Mouse (Mus musculus) lung, postnatal 36 days (tissue): Measurements from ENCODE around the gene Erlin1.

Experiments
- DNase-seq: peaks from one replicate; pipeline ENCODE4 v3.0.0; 2022; ENCODE audit warnings: mixed read lengths

The Erlin1 gene

GRCm38 (mm10) chr19:44069121-44069913 lies at the start of gene Erlin1:
Erlin1 (minus strand) TSS chr19:44069785.
- DNase-seq: peak; percentile 92

- no peak for DNase-seq
Observed at GRCm38 (mm10) chr19:44117793-44118192, 48.2 kb upstream of the Erlin1 start.

- no peak for DNase-seq
Observed at GRCm38 (mm10) chr19:44111706-44112105, 42.1 kb upstream of the Erlin1 start.

GRCm38 (mm10) chr19:44110356-44110755 lies 40.8 kb upstream of the Erlin1 start:
- DNase-seq: no peak

- DNase-seq: peak; percentile 49
Observed at GRCm38 (mm10) chr19:44108996-44109395, 39.4 kb upstream of the Erlin1 start.

- no peak for DNase-seq
Observed at GRCm38 (mm10) chr19:44107661-44108521, 38.3 kb upstream of the Erlin1 start.

GRCm38 (mm10) chr19:44106831-44107660 lies 37.5 kb upstream of the Erlin1 start, which contains the start of gene Chuk:
Chuk (minus strand) TSS chr19:44107480.
- DNase-seq: peak; percentile 99

GRCm38 (mm10) chr19:44104393-44104792 lies 34.8 kb upstream of the Erlin1 start:
- DNase-seq: no peak

- no peak for DNase-seq
Observed at GRCm38 (mm10) chr19:44103001-44103400, 33.4 kb upstream of the Erlin1 start.

- no peak for DNase-seq
Observed at GRCm38 (mm10) chr19:44100840-44101239, 31.3 kb upstream of the Erlin1 start.

GRCm38 (mm10) chr19:44086278-44086677 lies 16.7 kb upstream of the Erlin1 start:
- DNase-seq: no peak

- no peak for DNase-seq
Observed at GRCm38 (mm10) chr19:44080920-44081319, 11.3 kb upstream of the Erlin1 start.

GRCm38 (mm10) chr19:44080023-44080422 lies 10.4 kb upstream of the Erlin1 start:
- DNase-seq: no peak

- no peak for DNase-seq
Observed at GRCm38 (mm10) chr19:44077024-44077423, 7.4 kb upstream of the Erlin1 start.

GRCm38 (mm10) chr19:44076457-44076856 lies 6.9 kb upstream of the Erlin1 start:
- no peak for DNase-seq

- no peak for DNase-seq
Observed at GRCm38 (mm10) chr19:44074986-44075385, 5.4 kb upstream of the Erlin1 start.

- no peak for DNase-seq
Observed at GRCm38 (mm10) chr19:44071166-44071565, 1.6 kb upstream of the Erlin1 start.

GRCm38 (mm10) chr19:44069914-44070232 lies 288 bp upstream of the Erlin1 start:
- no peak for DNase-seq

- no peak for DNase-seq
Observed at GRCm38 (mm10) chr19:44068232-44068631, 1.4 kb downstream of the Erlin1 start.

- DNase-seq: peak; percentile 28
Observed at GRCm38 (mm10) chr19:44067323-44068049, 2.1 kb downstream of the Erlin1 start.

GRCm38 (mm10) chr19:44064734-44065133 lies 4.9 kb downstream of the Erlin1 start:
- DNase-seq: peak; percentile 55

GRCm38 (mm10) chr19:44063773-44064172 lies 5.8 kb downstream of the Erlin1 start:
- DNase-seq: no peak
